ENCODE assay signal across 22 mouse cellular contexts in genomic region chr2:38237616-38238015, GRCm38 (mm10). TPM values are rescaled to one million over a fixed set of nuclear protein-coding genes. Genes with fewer than 3 reads are reported as not detected.
A peak's percentile ranks its signal among the peaks of the same experiment; 100 is the strongest.
DNase-seq lines count a peak whose midpoint lies in the region; ATAC-seq lines count a peak whose summit lies in the region.
"Had no signal": no experiment of that assay in that cellular context is flagged by ENCODE, and none has a peak within 500 bp of the region (broad histone marks: within the 10 kb centered on the region; RNA-seq: fewer than 3 reads in every experiment).

No protein-coding gene starts in this region.

- no peaks in the 10 kb centered on the region for H3K4me1 ChIP-seq in embryonic facial prominence, embryonic 11.5 days (ENCODE audit: control insufficient read depth, insufficient read depth, low read length)
- no peaks in the 10 kb centered on the region for H3K4me1 ChIP-seq in forebrain, embryonic 13.5 days

- no peaks in the 10 kb centered on the region for H3K9me3 ChIP-seq in embryonic facial prominence, embryonic 11.5 days (replicated peaks; ENCODE audit: control insufficient read depth, low read length)
- H3K9me3 ChIP-seq in forebrain, embryonic 13.5 days (replicated peaks) = no peaks in the 10 kb centered on the region
- H3K9me3 ChIP-seq: embryonic facial prominence, embryonic 13.5 days; liver, embryonic 15.5 days had no signal

- no peak overlapping the region for H3K27ac ChIP-seq in embryonic facial prominence, embryonic 11.5 days (replicated peaks; ENCODE audit: low read depth, low read length)
- no peak overlapping the region for H3K27ac ChIP-seq in forebrain, embryonic 13.5 days
- H3K27ac ChIP-seq: embryonic facial prominence, embryonic 13.5 days; hindbrain, postnatal 0 days; layer of hippocampus, adult 2 months; liver, embryonic 15.5 days had no signal

- no peak overlapping the region for H3K4me3 ChIP-seq in embryonic facial prominence, embryonic 11.5 days (ENCODE audit: low read depth, low read length)
- H3K4me3 ChIP-seq in forebrain, embryonic 13.5 days = no peak overlapping the region
- H3K4me3 ChIP-seq: embryonic facial prominence, embryonic 13.5 days; layer of hippocampus, adult 2 months; liver, embryonic 15.5 days; myocyte had no signal

- H3K36me3 ChIP-seq in embryonic facial prominence, embryonic 11.5 days (replicated peaks; ENCODE audit: control insufficient read depth, insufficient read depth, low read depth, low read length) = no peaks in the 10 kb centered on the region
- no peaks in the 10 kb centered on the region for H3K36me3 ChIP-seq in forebrain, embryonic 13.5 days (ENCODE audit: poor library complexity, severe bottlenecking)
- H3K36me3 ChIP-seq: embryonic facial prominence, embryonic 13.5 days had no signal

- H3K27me3 ChIP-seq in embryonic facial prominence, embryonic 11.5 days (ENCODE audit: control insufficient read depth, insufficient read depth, low read length) = no peaks in the 10 kb centered on the region
- H3K27me3 ChIP-seq in forebrain, embryonic 13.5 days = no peaks in the 10 kb centered on the region
- H3K27me3 ChIP-seq: embryonic facial prominence, embryonic 13.5 days; liver, embryonic 15.5 days; Patski had no signal

- peak; percentile 10 for DNase-seq in retina, postnatal 1 day
- DNase-seq in retina, embryonic 14.5 days (ENCODE audit: low spot score) = no peak
- peak; percentile 64 for DNase-seq in embryonic facial prominence, embryonic 11.5 days (ENCODE audit: low spot score)
- peak; percentile 53 for DNase-seq in gastrocnemius, postnatal 14 days
- DNase-seq in right cerebral cortex, postnatal 36 days (ENCODE audit: low spot score in 2 of 2) = no peak
- DNase-seq in lung, postnatal 14 days = no peak
- DNase-seq: adrenal gland, postnatal 14 days; cerebellum, adult 11 months; cerebellum, postnatal 14 days; kidney, adult 11 months; kidney, postnatal 10 days; midbrain, embryonic 14.5 days; right cerebral cortex, postnatal 25 days; thymus, adult 2 months had no signal

- intact Hi-C loops in gastrocnemius, postnatal 14 days (cut with DNase I; ENCODE audit: low total_unique reads) = no loop called here

- WGBS in embryonic facial prominence, embryonic 11.5 days = 25% methylated on average over 1 of the region's 1 CpGs
- WGBS in forebrain, embryonic 13.5 days = 55% methylated on average over 1 of the region's 1 CpGs

- H3K9ac ChIP-seq in embryonic facial prominence, embryonic 11.5 days (replicated peaks; ENCODE audit: low read length) = no peak overlapping the region
- no peak overlapping the region for H3K9ac ChIP-seq in forebrain, embryonic 13.5 days
- H3K9ac ChIP-seq: embryonic facial prominence, embryonic 13.5 days; liver, embryonic 15.5 days had no signal

- no peak overlapping the region for H3K4me2 ChIP-seq in embryonic facial prominence, embryonic 11.5 days (ENCODE audit: low read depth, low read length)
- no peak overlapping the region for H3K4me2 ChIP-seq in forebrain, embryonic 13.5 days
- H3K4me2 ChIP-seq: embryonic facial prominence, embryonic 13.5 days; liver, embryonic 15.5 days had no signal

- no peak for ATAC-seq in embryonic facial prominence, embryonic 11.5 days (replicated peaks; ENCODE audit: insufficient number of reproducible peaks, low FRiP score, low TSS enrichment, low read depth)
- ATAC-seq in forebrain, embryonic 13.5 days = no peak
- ATAC-seq: forebrain, embryonic 16.5 days; hindbrain, postnatal 0 days; Patski had no signal

RNA-seq across cellular contexts. Expression of gene Dennd1a, which starts 49.6 kb away (rescaled TPM):
- polyA plus RNA-seq in embryonic facial prominence, embryonic 11.5 days (2014; fragmentation: Nextera tagmentation; extraction: Ambion mirVana) = 8.1 and 8.6 TPM in 2 replicates
- 10 to 100 TPM; 17.5 to 20.4 TPM for total RNA-seq in gastrocnemius, postnatal 14 days (2021)
- 17.7 and 19.9 TPM in 2 replicates for polyA plus RNA-seq in forebrain, embryonic 13.5 days (2015; fragmentation: Nextera tagmentation; extraction: Ambion mirVana)

Comparison
In these comparisons a context has a peak if more than half of its experiments do, and no peak if none do; other contexts are left out.
1. DNase-seq: peak in retina, postnatal 1 day (single experiment), embryonic facial prominence, embryonic 11.5 days (single experiment) and gastrocnemius, postnatal 14 days (single experiment); none in retina, embryonic 14.5 days (single experiment), right cerebral cortex, postnatal 36 days (0 of 2) and lung, postnatal 14 days (single experiment).